Mouse (Mus musculus): ENCODE measurements around the gene Col25a1. TPM values are rescaled to one million over a fixed set of nuclear protein-coding genes. Genes with fewer than 3 reads are reported as not detected.

Col25a1 gene
- polyA plus RNA-seq, 1 experiment from 2014 or later = 7.0 TPM

GRCm38 (mm10) chr3:130428796-130429195 is 297.5 kb downstream of the Col25a1 start:
- DNase-seq (ENCODE audit: low spot score) = no peak
- H3K36me3 ChIP-seq (ENCODE audit: insufficient read depth, low read length) = no peaks in the 10 kb centered on the region
- TF ChIP-seq EP300 (IDR thresholded peaks at IDR 0.05) = no peak
- TF ChIP-seq CTCF (IDR thresholded peaks at IDR 0.05) = no peak
- no peak overlapping the region for H3K4me3 ChIP-seq (ENCODE audit: low read depth, low read length)
- H3K9me3 ChIP-seq (ENCODE audit: low read length) = no peaks in the 10 kb centered on the region
- H3K27ac ChIP-seq (ENCODE audit: low read length) = no peak overlapping the region
- no peaks in the 10 kb centered on the region for H3K27me3 ChIP-seq (replicated peaks; ENCODE audit: insufficient read depth, low read length)
- no peak overlapping the region for H3K9ac ChIP-seq (replicated peaks; ENCODE audit: low read depth)
- no peaks in the 10 kb centered on the region for H3K4me1 ChIP-seq (ENCODE audit: insufficient read depth, low read depth, low read length)
- ATAC-seq = no peak
- 80% methylated on average over 4 of the region's 4 CpGs for WGBS
- H3K4me2 ChIP-seq (replicated peaks; ENCODE audit: low read depth, low read length) = no peak overlapping the region

- H3K27me3 ChIP-seq (replicated peaks; ENCODE audit: insufficient read depth, low read length) = no peaks in the 10 kb centered on the region
- no peaks in the 10 kb centered on the region for H3K4me1 ChIP-seq (ENCODE audit: insufficient read depth, low read depth, low read length)
- H3K9ac ChIP-seq (replicated peaks; ENCODE audit: low read depth) = no peak overlapping the region
- WGBS = 66% methylated on average over 5 of the region's 5 CpGs
- H3K36me3 ChIP-seq (ENCODE audit: insufficient read depth, low read length) = no peaks in the 10 kb centered on the region
- ATAC-seq = no peak
- no peaks in the 10 kb centered on the region for H3K9me3 ChIP-seq (ENCODE audit: low read length)
- H3K27ac ChIP-seq (ENCODE audit: low read length) = no peak overlapping the region
- DNase-seq (ENCODE audit: low spot score) = no peak
- TF ChIP-seq CTCF (IDR thresholded peaks at IDR 0.05) (no peak), EP300 (IDR thresholded peaks at IDR 0.05) (no peak)
- no peak overlapping the region for H3K4me2 ChIP-seq (replicated peaks; ENCODE audit: low read depth, low read length)
- no peak overlapping the region for H3K4me3 ChIP-seq (ENCODE audit: low read depth, low read length)
Measured at GRCm38 (mm10) chr3:130430052-130430451, 298.8 kb downstream of the Col25a1 start.

- DNase-seq (ENCODE audit: low spot score) (no peak), ATAC-seq (no peak; the same call in 1 of the 2 replicates)
- H3K27me3 ChIP-seq (replicated peaks; ENCODE audit: insufficient read depth, low read length) = no peaks in the 10 kb centered on the region
- TF ChIP-seq EP300 (IDR thresholded peaks at IDR 0.05) (no peak), CTCF (IDR thresholded peaks at IDR 0.05) (no peak)
- WGBS = 65% methylated on average over 5 of the region's 5 CpGs
- no peaks in the 10 kb centered on the region for H3K9me3 ChIP-seq (ENCODE audit: low read length)
- no peak overlapping the region for H3K27ac ChIP-seq (ENCODE audit: low read length)
- H3K4me2 ChIP-seq (replicated peaks; ENCODE audit: low read depth, low read length) = no peak overlapping the region
- H3K4me3 ChIP-seq (ENCODE audit: low read depth, low read length) = no peak overlapping the region
- H3K4me1 ChIP-seq (ENCODE audit: insufficient read depth, low read depth, low read length) = no peaks in the 10 kb centered on the region
- H3K9ac ChIP-seq (replicated peaks; ENCODE audit: low read depth) = no peak overlapping the region
- H3K36me3 ChIP-seq (ENCODE audit: insufficient read depth, low read length) = no peaks in the 10 kb centered on the region
Measured at GRCm38 (mm10) chr3:130432818-130433217, 301.5 kb downstream of the Col25a1 start.

GRCm38 (mm10) chr3:130436956-130437355 is 305.7 kb downstream of the Col25a1 start:
- no peak for TF ChIP-seq EP300 (IDR thresholded peaks at IDR 0.05)
- no peak for TF ChIP-seq CTCF (IDR thresholded peaks at IDR 0.05)
- H3K9me3 ChIP-seq (ENCODE audit: low read length) = no peaks in the 10 kb centered on the region
- no peak overlapping the region for H3K9ac ChIP-seq (replicated peaks; ENCODE audit: low read depth)
- no peaks in the 10 kb centered on the region for H3K4me1 ChIP-seq (ENCODE audit: insufficient read depth, low read depth, low read length)
- no peaks in the 10 kb centered on the region for H3K36me3 ChIP-seq (ENCODE audit: insufficient read depth, low read length)
- DNase-seq (ENCODE audit: low spot score) (no peak), ATAC-seq (no peak)
- H3K27me3 ChIP-seq (replicated peaks; ENCODE audit: insufficient read depth, low read length) = no peaks in the 10 kb centered on the region
- H3K4me2 ChIP-seq (replicated peaks; ENCODE audit: low read depth, low read length) = no peak overlapping the region
- H3K27ac ChIP-seq (ENCODE audit: low read length) = no peak overlapping the region
- no peak overlapping the region for H3K4me3 ChIP-seq (ENCODE audit: low read depth, low read length)

- H3K27me3 ChIP-seq (replicated peaks; ENCODE audit: insufficient read depth, low read length) = no peaks in the 10 kb centered on the region
- H3K9me3 ChIP-seq (ENCODE audit: low read length) = no peaks in the 10 kb centered on the region
- no peak overlapping the region for H3K27ac ChIP-seq (ENCODE audit: low read length)
- TF ChIP-seq EP300 (IDR thresholded peaks at IDR 0.05) (no peak), CTCF (IDR thresholded peaks at IDR 0.05) (no peak)
- no peak overlapping the region for H3K9ac ChIP-seq (replicated peaks; ENCODE audit: low read depth)
- H3K4me1 ChIP-seq (ENCODE audit: insufficient read depth, low read depth, low read length) = no peaks in the 10 kb centered on the region
- no peak overlapping the region for H3K4me2 ChIP-seq (replicated peaks; ENCODE audit: low read depth, low read length)
- DNase-seq (ENCODE audit: low spot score) (no peak), ATAC-seq (no peak)
- no peak overlapping the region for H3K4me3 ChIP-seq (ENCODE audit: low read depth, low read length)
- no peaks in the 10 kb centered on the region for H3K36me3 ChIP-seq (ENCODE audit: insufficient read depth, low read length)
- 77% methylated on average over 6 of the region's 6 CpGs for WGBS
Measured at GRCm38 (mm10) chr3:130439767-130440166, 308.5 kb downstream of the Col25a1 start.

- Histone ChIP-seq H3K9me3 (ENCODE audit: low read length) (no peaks in the 10 kb centered on the region), H3K4me3 (ENCODE audit: low read depth, low read length) (no peak overlapping the region), H3K4me1 (ENCODE audit: insufficient read depth, low read depth, low read length) (no peaks in the 10 kb centered on the region), H3K36me3 (ENCODE audit: insufficient read depth, low read length) (no peaks in the 10 kb centered on the region), H3K4me2 (replicated peaks; ENCODE audit: low read depth, low read length) (no peak overlapping the region), H3K27me3 (replicated peaks; ENCODE audit: insufficient read depth, low read length) (no peaks in the 10 kb centered on the region), H3K9ac (replicated peaks; ENCODE audit: low read depth) (no peak overlapping the region), H3K27ac (ENCODE audit: low read length) (no peak overlapping the region)
- DNase-seq (ENCODE audit: low spot score) = no peak
- TF ChIP-seq CTCF (IDR thresholded peaks at IDR 0.05) = no peak
- TF ChIP-seq EP300 (IDR thresholded peaks at IDR 0.05) = no peak
- no peak for ATAC-seq
- WGBS = 42% methylated on average over 12 of the region's 12 CpGs
Measured at GRCm38 (mm10) chr3:130440689-130441088, 309.4 kb downstream of the Col25a1 start.

All from lung, postnatal 0 days (tissue).